Mouse (Mus musculus) WW6 (cell line): Measurements from ENCODE around the gene Sept8.

Experiments
- DNase-seq: peaks from one replicate; pipeline ENCODE4 v3.0.0-alpha.2; 2013; ENCODE audit warnings: low read depth, low spot score

Gene Sept8

GRCm38 (mm10) chr11:53495417-53495816 lies 23.6 kb upstream of the Sept8 start:
- no peak for DNase-seq

DNA sequence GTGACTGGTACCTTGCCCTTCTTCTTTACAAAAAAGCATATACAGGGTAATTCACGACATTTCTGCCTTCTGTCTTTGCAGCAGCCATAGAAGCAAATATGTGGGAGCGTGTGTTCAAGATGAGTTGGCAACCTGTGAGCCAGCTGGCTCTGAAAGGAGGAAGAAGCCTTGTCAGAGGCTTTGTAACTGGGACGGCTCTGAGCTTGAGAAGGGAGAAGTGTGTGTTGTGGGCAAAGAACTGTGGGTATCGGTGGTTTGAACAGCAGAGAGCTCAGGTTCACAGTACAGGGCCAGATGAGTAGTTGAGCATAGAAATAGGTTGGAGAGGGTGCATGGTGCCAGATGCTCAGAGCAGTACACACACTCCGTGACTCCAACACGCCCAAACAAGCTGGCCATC lies 22.1 kb upstream of the Sept8 start:
- DNase-seq: no peak

- DNase-seq: no peak
Observed at GRCm38 (mm10) chr11:53500569-53500968, 18.5 kb upstream of the Sept8 start.

GRCm38 (mm10) chr11:53502039-53502765 lies 16.9 kb upstream of the Sept8 start:
- DNase-seq: no peak

GRCm38 (mm10) chr11:53503738-53504137 lies 15.3 kb upstream of the Sept8 start:
- no peak for DNase-seq

- DNase-seq: no peak
Observed at GRCm38 (mm10) chr11:53504376-53504775, 14.7 kb upstream of the Sept8 start.

DNA sequence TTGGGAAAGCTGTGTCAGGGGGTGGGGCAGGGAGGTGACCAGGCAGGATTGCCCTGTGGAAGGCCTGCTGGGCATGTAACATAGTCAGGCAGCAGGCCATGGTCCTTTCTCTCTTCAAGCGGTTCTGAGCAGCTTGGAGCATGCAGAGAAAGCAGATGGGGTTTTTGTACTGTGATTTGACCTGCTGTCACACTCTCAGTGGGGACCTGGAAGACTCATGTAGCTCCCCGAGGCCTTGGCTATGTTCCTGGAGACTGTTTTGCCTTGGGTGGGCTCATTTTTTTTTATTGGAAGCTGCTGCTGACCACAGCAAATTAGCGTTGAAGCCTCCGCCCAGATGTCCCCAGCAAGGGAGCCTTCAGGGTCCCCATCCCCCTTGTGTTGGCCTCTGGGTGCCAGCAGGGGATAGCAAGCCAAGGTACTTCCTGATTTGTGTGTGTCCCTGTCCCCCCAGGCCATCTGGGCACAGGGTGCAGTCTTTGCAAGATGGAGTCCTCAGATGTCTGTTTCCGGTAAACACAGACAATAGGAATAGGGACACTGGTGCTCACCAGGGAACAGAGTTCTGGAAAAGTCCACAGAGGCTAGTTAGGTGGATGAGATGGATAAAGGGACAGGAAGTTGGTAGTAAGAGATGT lies 13.9 kb upstream of the Sept8 start:
- DNase-seq: no peak

- DNase-seq: no peak
Observed at GRCm38 (mm10) chr11:53507098-53507805, 11.8 kb upstream of the Sept8 start.

GRCm38 (mm10) chr11:53508152-53508551 lies 10.9 kb upstream of the Sept8 start:
- DNase-seq: no peak

DNA sequence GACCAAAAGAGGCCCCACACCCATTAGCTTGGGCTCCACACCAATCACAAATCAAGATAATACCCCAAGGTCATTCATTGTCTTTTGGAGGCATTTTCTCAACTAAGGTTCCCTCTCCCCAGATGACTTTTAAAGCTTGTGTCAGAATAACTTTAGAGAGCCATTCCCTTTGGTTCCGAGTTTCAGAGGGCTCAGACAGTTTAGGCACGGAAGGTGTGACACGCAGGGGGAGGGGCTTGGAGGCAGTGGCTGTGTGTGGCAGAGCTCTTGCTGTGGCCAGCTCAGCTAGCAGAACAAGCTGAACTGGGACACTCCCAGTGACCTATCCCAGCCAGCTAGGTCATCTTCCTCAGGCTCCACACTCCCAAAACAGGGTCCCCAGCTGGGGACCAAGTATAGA lies 10.5 kb upstream of the Sept8 start:
- no peak for DNase-seq

DNA sequence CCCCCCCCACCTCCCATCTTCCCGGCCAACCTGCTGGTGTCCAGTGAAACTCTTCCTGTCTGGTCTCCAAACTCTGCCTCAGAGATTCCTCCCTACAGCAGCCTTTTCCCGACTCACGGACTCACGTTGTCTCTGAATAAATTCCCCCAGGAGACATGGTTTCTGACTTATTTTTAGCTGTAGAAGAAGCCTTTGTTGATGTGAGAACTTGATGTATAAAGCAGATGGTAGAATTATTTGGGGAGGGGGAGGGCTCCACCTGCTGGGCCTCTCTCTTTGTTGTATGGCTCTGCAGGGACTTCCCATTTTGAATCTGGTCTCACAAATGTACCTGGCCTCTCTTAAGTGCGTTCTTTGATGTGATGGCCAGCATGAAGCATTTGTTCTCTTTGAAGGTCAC lies 8.7 kb upstream of the Sept8 start:
- no peak for DNase-seq

DNA sequence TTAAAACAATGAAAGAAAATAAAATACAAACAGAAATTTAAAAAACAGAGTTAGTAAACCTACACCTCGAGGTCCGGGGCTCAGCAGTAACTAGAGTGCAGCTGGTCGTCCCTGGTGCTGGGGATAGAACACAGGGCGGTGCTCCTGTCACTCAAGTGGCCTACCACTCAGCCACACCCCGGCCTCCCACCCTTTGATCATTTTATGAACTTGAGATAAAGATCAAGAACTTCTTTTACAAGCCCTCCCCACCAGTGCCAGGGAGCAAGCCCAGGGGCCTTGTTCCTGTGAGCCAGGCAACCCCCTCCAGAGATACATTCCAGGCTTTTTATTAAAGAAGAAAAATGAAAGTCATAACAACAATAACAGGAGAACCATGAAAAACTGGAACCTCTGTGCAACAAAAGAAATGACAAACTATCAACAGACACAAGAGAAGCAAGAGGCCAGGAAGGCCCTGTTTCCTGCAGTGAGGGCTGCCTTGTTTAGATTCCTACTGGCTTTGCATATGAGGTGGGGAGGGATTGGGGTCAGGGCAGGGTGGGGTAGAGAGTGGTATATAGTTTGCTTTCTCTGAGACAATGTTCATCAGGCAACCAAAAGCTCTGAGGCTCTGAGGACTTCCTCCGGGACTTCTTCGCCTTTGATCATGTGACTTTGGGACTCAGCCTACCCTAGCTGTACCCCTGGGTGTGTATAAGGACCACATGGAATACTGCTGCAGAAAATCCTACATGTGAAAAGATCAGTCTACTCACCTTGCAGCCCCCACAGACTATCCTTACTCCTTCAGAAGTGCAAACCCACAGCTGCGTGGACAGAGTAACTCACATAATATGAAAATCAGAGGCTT lies 2.1 kb upstream of the Sept8 start:
- DNase-seq: no peak

DNA sequence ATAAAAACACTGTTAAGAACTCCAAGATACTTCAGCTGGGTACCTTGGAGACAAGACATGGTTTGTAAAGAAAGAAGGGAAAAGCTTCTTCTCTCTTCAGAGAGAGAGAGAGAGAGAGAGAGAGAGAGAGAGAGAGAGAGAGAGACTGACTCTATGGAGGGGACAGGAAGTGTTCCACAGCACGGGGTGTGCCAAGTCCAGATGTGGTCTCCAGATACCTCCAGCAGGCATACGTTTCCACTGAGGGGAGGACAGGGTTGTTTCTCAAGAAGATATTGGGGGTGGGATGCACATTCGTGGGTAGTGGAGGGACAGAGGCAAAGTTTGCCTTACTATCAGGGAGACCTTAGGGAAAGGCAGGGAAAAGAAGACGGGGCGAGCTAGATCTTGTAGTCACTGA lies 298 bp upstream of the Sept8 start:
- no peak for DNase-seq

DNA sequence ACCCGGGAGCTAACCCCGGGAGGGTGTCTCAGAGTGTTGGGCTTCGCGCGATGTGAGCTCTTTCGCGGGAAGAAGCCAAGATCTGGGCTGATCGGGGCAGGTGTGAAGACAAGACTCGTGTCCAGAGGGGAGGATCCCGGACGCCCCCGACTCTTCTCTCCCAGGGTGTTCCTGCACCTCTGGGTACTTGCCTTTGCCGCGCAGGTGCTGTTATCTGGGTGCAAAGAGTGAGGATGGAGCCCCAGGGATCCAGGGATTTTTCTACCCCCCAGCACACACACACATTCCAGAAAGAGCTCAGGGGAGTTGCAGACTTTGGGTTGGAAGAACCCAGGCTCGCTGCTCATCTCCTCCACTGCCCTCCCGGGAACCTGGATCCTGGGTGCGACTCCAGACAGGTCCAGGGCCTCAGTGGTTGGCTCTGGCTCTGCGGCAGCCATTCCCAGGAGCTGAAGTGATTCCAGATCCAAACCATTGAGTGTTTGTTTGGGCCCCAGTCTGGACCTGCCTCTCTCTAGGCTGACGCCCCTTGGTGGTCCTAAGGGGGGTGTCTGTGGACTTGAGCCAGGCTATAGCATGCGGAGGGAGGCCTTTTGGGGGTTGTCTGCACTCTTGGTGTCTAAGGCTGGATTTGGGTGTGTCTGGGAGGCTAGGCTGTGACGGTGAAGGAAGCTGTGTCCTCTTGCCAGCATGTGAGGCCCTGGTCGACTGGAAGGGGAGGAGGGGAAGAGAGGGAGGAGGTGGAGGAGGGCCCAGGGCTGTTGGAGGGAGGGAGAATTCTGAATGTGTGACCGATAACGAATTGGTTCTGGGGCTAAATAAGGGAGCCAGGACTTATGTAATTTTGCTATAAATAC lies 1.3 kb downstream of the Sept8 start:
- DNase-seq: no peak

DNA sequence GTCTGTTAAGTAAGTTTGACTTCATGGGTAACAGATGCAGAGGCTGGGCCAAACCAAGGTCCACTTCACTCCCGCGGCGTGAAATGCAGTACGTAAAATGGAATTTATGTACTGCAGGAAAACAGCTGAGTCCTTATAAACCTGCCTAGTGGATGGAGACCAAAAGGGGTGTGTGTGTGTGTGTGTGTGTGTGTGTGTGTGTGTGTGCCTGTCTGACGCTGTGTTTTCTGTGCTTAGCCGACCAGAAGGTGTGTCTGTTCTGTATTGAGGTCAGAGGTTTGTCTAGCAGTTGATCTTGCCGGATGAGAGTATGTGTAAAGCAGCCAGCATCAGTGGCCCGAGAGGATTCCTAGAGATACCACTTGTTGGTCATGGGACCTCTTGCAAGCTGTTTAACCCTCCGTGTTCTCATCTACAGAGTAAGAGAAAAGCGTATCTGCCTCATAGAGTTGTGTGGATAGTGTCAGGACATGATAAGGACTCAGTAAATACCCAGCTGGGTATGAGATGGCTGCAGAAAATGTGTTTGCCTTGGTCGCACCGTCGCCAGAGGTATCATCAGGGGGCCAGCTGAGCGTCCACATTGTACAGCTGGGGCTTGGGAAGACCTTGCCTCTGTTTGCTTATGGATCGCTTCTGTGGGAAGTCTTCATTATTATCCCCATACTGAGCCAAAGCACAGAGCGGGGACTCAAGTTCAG lies 2.2 kb downstream of the Sept8 start:
- DNase-seq: no peak

DNA sequence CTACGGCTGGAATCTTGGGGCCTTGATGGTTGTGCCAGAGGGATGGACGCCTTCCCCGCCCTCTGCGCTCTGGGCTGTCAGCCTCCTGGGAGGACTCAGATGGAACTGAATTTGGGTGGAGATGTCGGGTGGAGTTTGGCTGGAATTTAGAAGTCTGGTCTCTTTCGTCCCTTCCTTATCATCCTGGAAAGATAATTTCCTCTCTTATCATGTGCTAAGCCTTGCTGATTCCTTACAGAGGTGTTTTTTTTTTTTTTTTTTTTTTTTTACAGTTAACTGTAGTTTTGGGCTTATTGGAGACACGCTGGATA lies 2.7 kb downstream of the Sept8 start:
- DNase-seq: no peak

DNA sequence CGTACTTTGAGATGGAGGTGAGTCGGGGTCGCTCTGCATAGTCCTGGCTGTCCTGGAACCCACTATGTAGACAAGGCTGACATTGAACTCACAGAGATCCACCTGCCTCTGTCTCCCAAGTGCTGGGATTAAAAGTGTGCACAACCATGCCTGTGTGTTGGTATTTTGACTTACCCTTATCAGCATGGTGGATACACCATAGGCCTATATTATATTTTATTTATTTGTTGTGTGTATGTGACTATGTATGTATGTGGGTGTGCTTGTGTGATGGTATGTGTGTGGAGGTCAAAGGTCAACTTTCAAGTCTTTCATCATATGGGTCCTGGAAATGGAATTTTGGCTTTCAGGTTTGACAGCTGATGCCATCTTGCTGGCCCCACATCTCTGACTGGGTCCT lies 3.3 kb downstream of the Sept8 start:
- no peak for DNase-seq

DNA sequence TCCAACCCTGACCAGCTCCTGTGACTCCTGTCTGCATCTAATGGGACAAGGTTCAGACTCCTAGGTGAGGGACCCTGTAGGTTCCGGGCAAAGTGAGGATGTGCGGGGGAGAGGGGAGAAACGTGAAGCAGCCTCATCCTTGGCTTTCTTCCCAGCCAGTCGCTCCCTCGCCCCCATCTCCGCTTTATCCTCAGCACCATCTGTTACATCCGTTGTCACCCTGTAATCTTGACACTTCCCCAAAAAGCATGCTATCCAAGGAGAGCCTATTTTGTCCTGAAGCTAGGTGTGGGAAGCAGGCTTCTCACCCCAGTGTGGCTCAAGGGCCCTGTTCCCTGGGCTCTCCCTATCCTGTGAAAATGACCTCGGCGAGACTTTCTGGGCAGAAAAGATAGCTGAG lies 3.9 kb downstream of the Sept8 start:
- DNase-seq: no peak

- no peak for DNase-seq
Observed at GRCm38 (mm10) chr11:53523545-53524405, 4.7 kb downstream of the Sept8 start.

DNA sequence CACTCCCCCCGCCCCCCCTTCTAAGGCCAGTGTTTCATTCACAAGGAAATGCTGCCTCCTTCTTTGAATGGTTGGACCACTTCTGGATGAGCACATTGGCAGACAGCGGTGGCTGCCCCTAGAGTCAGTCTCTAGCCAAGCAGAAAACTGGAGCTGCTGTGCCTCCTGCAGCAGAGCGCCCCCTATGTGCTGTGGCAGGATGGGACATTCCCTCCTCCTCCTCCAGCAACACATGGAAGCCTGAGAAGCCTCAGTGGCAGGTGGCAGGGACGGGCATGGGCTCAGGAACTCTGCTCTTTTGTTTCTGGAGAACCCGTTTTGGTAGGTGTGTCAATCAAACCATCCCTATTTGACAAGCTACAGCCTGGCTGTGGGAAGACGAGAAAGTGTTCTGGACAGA lies 5.8 kb downstream of the Sept8 start:
- DNase-seq: no peak
